Mouse (Mus musculus) limb, embryonic 12.5 days (tissue): Measurements from ENCODE around the gene Rarb. TPM values are rescaled to one million over a fixed set of nuclear protein-coding genes. Genes with fewer than 3 reads are reported as not detected.

Experiments used
- ATAC-seq: fragments of 200-750 bp; cut with Nextera tagmentation; 2 replicates; pipeline ENCODE4 v1.8.0; 2017; ENCODE audit warnings: low read depth, moderate TSS enrichment; ENCODE audit not compliant: insufficient number of reproducible peaks, insufficient read depth, low FRiP score, low TSS enrichment
- H3K27ac ChIP-seq: fragments of 300-500 bp; sonication (generic); 2 replicates; pipeline ENCODE4 v1.5.1; 2016; ENCODE audit warnings: mild to moderate bottlenecking, moderate library complexity
- H3K27me3 ChIP-seq: fragments of 300-500 bp; sonication (generic); 2 replicates; pipeline ENCODE4 v1.6.1; 2016; ENCODE audit warnings: mild to moderate bottlenecking, moderate library complexity
- H3K36me3 ChIP-seq: fragments of 300-500 bp; sonication (generic); 2 replicates; pipeline ENCODE4 v1.6.1; 2016; ENCODE audit warnings: mild to moderate bottlenecking, moderate library complexity
- H3K4me1 ChIP-seq: fragments of 300-500 bp; sonication (generic); replicated peaks from 2 replicates; pipeline ENCODE4 v1.6.1; 2016
- H3K4me2 ChIP-seq: fragments of 300-500 bp; sonication (generic); 2 replicates; pipeline ENCODE4 v1.6.1; 2016; ENCODE audit warnings: mild to moderate bottlenecking, moderate library complexity
- H3K4me3 ChIP-seq: fragments of 300-500 bp; sonication (generic); replicated peaks from 2 replicates; pipeline ENCODE4 v1.5.1; 2016; ENCODE audit warnings: mild to moderate bottlenecking
- H3K9ac ChIP-seq: fragments of 300-500 bp; sonication (generic); replicated peaks from 2 replicates; pipeline ENCODE4 v1.6.1; 2016; ENCODE audit warnings: mild to moderate bottlenecking, moderate library complexity
- H3K9me3 ChIP-seq: fragments of 300-500 bp; sonication (generic); 2 replicates; pipeline ENCODE4 v1.6.1; 2016; ENCODE audit warnings: mild to moderate bottlenecking, moderate library complexity
- WGBS: fragments of 180-500 bp; shearing (Covaris S2); methylation state at CpG from one replicate; pipeline ENCODE4 v1.1.7; 2016; 5-methylcytosine and 5-hydroxymethylcytosine counted together
- polyA plus RNA-seq: library from polyadenylated mRNA; unstranded; fragments of >200 nt; fragmentation: Nextera tagmentation; extraction: Ambion mirVana; gene quantifications from 2 replicates; pipeline ENCODE4 v1.2.1, GENCODE M21; 2016

Rarb gene
- 9.1 and 9.9 TPM in 2 replicates for polyA plus RNA-seq

GRCm38 (mm10) chr14:16818602-16819250 lies at the start of gene Rarb:
Gene Rarb, minus strand, starts transcription at chr14:16819156.
- no peak for ATAC-seq
- WGBS, result 95% methylated on average over 4 of the region's 4 CpGs
- no peak within 1 kb of the TSS for H3K4me3 ChIP-seq
- no peaks in the 10 kb centered on the region for H3K36me3 ChIP-seq
- no peak within 1 kb of the TSS for H3K27ac ChIP-seq
- no peaks in the 10 kb centered on the region for H3K9me3 ChIP-seq
- no peaks in the 10 kb centered on the region for H3K27me3 ChIP-seq
- no peak within 1 kb of the TSS for H3K9ac ChIP-seq
- peaks cover 21% of the 10 kb centered on the region for H3K4me1 ChIP-seq
- H3K4me2 ChIP-seq, result no peak within 1 kb of the TSS

GRCm38 (mm10) chr14:16842036-16842435 lies 23.1 kb upstream of the Rarb start:
- 30% methylated on average over 3 of the region's 3 CpGs for WGBS
- no peak for ATAC-seq
- Histone ChIP-seq H3K27ac (no peak overlapping the region), H3K27me3 (no peaks in the 10 kb centered on the region), H3K9me3 (no peaks in the 10 kb centered on the region), H3K4me3 (no peak overlapping the region), H3K9ac (no peak overlapping the region), H3K4me1 (peaks cover 12% of the 10 kb centered on the region), H3K36me3 (no peaks in the 10 kb centered on the region), H3K4me2 (no peak overlapping the region)

- H3K36me3 ChIP-seq, result no peaks in the 10 kb centered on the region
- 51% methylated on average over 6 of the region's 6 CpGs for WGBS
- H3K4me1 ChIP-seq, result peaks cover 12% of the 10 kb centered on the region
- no peaks in the 10 kb centered on the region for H3K27me3 ChIP-seq
- no peak overlapping the region for H3K4me2 ChIP-seq
- no peak overlapping the region for H3K9ac ChIP-seq
- ATAC-seq, result no peak
- no peak overlapping the region for H3K4me3 ChIP-seq
- H3K27ac ChIP-seq, result no peak overlapping the region
- no peaks in the 10 kb centered on the region for H3K9me3 ChIP-seq
These were observed 22.6 kb upstream of the Rarb start for GRCm38 (mm10) chr14:16841597-16841989.

GRCm38 (mm10) chr14:16840951-16841596 lies 22.1 kb upstream of the Rarb start:
- H3K36me3 ChIP-seq, result no peaks in the 10 kb centered on the region
- H3K4me1 ChIP-seq, result peaks cover 12% of the 10 kb centered on the region
- H3K27ac ChIP-seq, result no peak overlapping the region
- H3K4me2 ChIP-seq, result no peak overlapping the region
- WGBS, result 59% methylated on average over 8 of the region's 8 CpGs
- ATAC-seq, result no peak
- H3K9me3 ChIP-seq, result no peaks in the 10 kb centered on the region
- no peak overlapping the region for H3K4me3 ChIP-seq
- no peaks in the 10 kb centered on the region for H3K27me3 ChIP-seq
- H3K9ac ChIP-seq, result no peak overlapping the region

- Histone ChIP-seq H3K4me1 (peaks cover 12% of the 10 kb centered on the region), H3K4me3 (no peak overlapping the region), H3K9me3 (no peaks in the 10 kb centered on the region), H3K27me3 (no peaks in the 10 kb centered on the region), H3K36me3 (no peaks in the 10 kb centered on the region), H3K4me2 (no peak overlapping the region), H3K9ac (no peak overlapping the region), H3K27ac (no peak overlapping the region)
- WGBS, result 95% methylated on average over 2 of the region's 2 CpGs
- no peak for ATAC-seq
These were observed 21.2 kb upstream of the Rarb start for GRCm38 (mm10) chr14:16840135-16840534.

- Histone ChIP-seq H3K4me1 (no peaks in the 10 kb centered on the region), H3K27ac (no peak overlapping the region), H3K36me3 (no peaks in the 10 kb centered on the region), H3K9ac (no peak overlapping the region), H3K4me3 (no peak overlapping the region), H3K4me2 (no peak overlapping the region), H3K27me3 (no peaks in the 10 kb centered on the region), H3K9me3 (no peaks in the 10 kb centered on the region)
- WGBS, result 81% methylated on average over 1 of the region's 1 CpGs
- no peak for ATAC-seq
These were observed 3.7 kb downstream of the Rarb start for GRCm38 (mm10) chr14:16815096-16815741.

GRCm38 (mm10) chr14:16806155-16806554 lies 12.8 kb downstream of the Rarb start:
- no peaks in the 10 kb centered on the region for H3K4me1 ChIP-seq
- no peak overlapping the region for H3K4me3 ChIP-seq
- no peaks in the 10 kb centered on the region for H3K27me3 ChIP-seq
- no peak overlapping the region for H3K4me2 ChIP-seq
- H3K9me3 ChIP-seq, result no peaks in the 10 kb centered on the region
- H3K9ac ChIP-seq, result no peak overlapping the region
- H3K27ac ChIP-seq, result no peak overlapping the region
- H3K36me3 ChIP-seq, result no peaks in the 10 kb centered on the region
- ATAC-seq, result no peak
- WGBS, result 86% methylated on average over 3 of the region's 3 CpGs

- Histone ChIP-seq H3K4me3 (no peak overlapping the region), H3K27ac (no peak overlapping the region), H3K4me2 (no peak overlapping the region), H3K27me3 (no peaks in the 10 kb centered on the region), H3K9me3 (no peaks in the 10 kb centered on the region), H3K9ac (no peak overlapping the region), H3K36me3 (no peaks in the 10 kb centered on the region), H3K4me1 (no peaks in the 10 kb centered on the region)
- ATAC-seq, result no peak
- WGBS, result 96% methylated on average over 1 of the region's 1 CpGs
These were observed 28.8 kb downstream of the Rarb start for GRCm38 (mm10) chr14:16790161-16790560.

GRCm38 (mm10) chr14:16781942-16782541 lies 36.9 kb downstream of the Rarb start:
- no peaks in the 10 kb centered on the region for H3K4me1 ChIP-seq
- no peak for ATAC-seq
- no peak overlapping the region for H3K4me3 ChIP-seq
- no peak overlapping the region for H3K27ac ChIP-seq
- H3K9me3 ChIP-seq, result no peaks in the 10 kb centered on the region
- no peak overlapping the region for H3K4me2 ChIP-seq
- H3K36me3 ChIP-seq, result no peaks in the 10 kb centered on the region
- H3K27me3 ChIP-seq, result no peaks in the 10 kb centered on the region
- 90% methylated on average over 5 of the region's 5 CpGs for whole genome bisulfite sequencing
- H3K9ac ChIP-seq, result no peak overlapping the region

- Histone ChIP-seq H3K27ac (no peak overlapping the region), H3K9me3 (no peaks in the 10 kb centered on the region), H3K4me1 (peaks cover 3% of the 10 kb centered on the region; the same call in 1 of the 2 replicates), H3K27me3 (no peaks in the 10 kb centered on the region), H3K9ac (no peak overlapping the region), H3K4me3 (no peak overlapping the region), H3K4me2 (no peak overlapping the region), H3K36me3 (no peaks in the 10 kb centered on the region)
- ATAC-seq, result 0 out of 2 replicates have a peak, but pooled peaks have one; percentile 52
- 72% methylated on average over 2 of the region's 2 CpGs for WGBS
These were observed 42.1 kb downstream of the Rarb start for GRCm38 (mm10) chr14:16776723-16777381.

- 78% methylated on average over 3 of the region's 3 CpGs for WGBS
- H3K4me1 ChIP-seq, result peaks cover 3% of the 10 kb centered on the region; the same call in 1 of the 2 replicates
- H3K9ac ChIP-seq, result no peak overlapping the region
These were observed 46.0 kb downstream of the Rarb start for GRCm38 (mm10) chr14:16772927-16773326.

More at GRCm38 (mm10) chr14:16772927-16773326, 46.0 kb downstream of the Rarb start:
- no peak for ATAC-seq
- no peaks in the 10 kb centered on the region for H3K27me3 ChIP-seq
- H3K4me2 ChIP-seq, result no peak overlapping the region
- H3K36me3 ChIP-seq, result no peaks in the 10 kb centered on the region
- no peak overlapping the region for H3K27ac ChIP-seq
- H3K4me3 ChIP-seq, result no peak overlapping the region
- no peaks in the 10 kb centered on the region for H3K9me3 ChIP-seq
